Mouse (Mus musculus): Measurements from ENCODE around the gene Cope. TPM values are rescaled to one million over a fixed set of nuclear protein-coding genes. Genes with fewer than 3 reads are reported as not detected.

The Cope gene
- polyA plus RNA-seq, 1 experiment from 2014 or later = 303 TPM

DNA sequence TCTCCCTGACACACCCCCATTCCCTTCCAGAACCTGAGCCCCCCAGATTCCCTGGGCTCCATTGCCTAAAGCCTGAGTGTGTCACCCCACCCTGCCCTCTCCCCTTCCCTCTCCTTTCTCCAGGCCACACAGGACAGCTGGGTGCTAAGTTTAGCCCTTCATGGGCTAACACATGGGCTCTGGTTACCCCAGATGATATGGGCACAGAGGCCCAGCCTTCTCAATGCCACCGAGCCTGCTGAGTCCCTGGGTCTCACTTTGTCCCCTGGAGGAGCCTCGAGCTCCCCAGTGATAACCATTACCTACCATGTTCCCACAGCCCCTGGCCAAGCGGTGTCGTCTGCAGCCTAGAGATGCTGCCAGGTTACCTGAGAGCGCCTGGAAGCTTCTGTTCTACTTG is 15.6 kb downstream of the Cope start:
- WGBS = 80% methylated on average over 5 of the region's 5 CpGs

DNA sequence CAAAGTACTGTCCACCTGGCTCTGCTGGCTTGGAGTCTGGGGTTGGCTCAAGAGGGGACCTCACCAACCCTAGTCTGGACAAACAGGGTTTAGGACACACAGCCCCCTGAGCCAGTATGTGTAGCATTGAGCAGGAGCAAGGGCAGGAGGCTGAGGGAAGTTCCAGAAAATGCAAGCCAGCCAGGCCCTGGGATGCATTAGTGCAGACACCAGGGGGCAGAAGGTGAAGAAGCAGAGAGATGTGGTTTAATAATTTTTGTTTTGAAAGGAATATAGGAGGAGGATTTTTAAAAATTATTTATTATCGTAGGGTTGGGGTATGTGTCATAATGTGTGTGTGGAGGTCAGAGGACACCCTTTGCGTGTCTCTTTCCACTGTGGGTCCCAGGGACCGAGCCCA is 21.4 kb downstream of the Cope start:
- TF ChIP-seq CTCF (IDR thresholded peaks at IDR 0.05; ENCODE audit: low read depth) = peak; percentile 11; the same call in 1 of the 2 replicates
- no peak for DNase-seq

More for the DNA sequence above, 15.6 kb downstream of the Cope start:
- H3K4me3 ChIP-seq (ENCODE audit: low read depth, low read length) = no peak overlapping the region
- H3K9ac ChIP-seq = no peak overlapping the region
- no peak overlapping the region for H3K27ac ChIP-seq (ENCODE audit: low read depth)
- H3K27me3 ChIP-seq (ENCODE audit: insufficient read depth, low read length) = no peaks in the 10 kb centered on the region
- DNase-seq (no peak), ATAC-seq (ENCODE audit: insufficient read depth) (no peak)
- no peak for TF ChIP-seq CTCF (IDR thresholded peaks at IDR 0.05; ENCODE audit: low read depth)
- no peak overlapping the region for H3K4me2 ChIP-seq
- H3K4me1 ChIP-seq (ENCODE audit: insufficient read depth) = peaks cover 18% of the 10 kb centered on the region
- H3K36me3 ChIP-seq (ENCODE audit: insufficient read depth) = peaks cover 8% of the 10 kb centered on the region
- no peaks in the 10 kb centered on the region for H3K9me3 ChIP-seq (ENCODE audit: low read depth, low read length)

DNA sequence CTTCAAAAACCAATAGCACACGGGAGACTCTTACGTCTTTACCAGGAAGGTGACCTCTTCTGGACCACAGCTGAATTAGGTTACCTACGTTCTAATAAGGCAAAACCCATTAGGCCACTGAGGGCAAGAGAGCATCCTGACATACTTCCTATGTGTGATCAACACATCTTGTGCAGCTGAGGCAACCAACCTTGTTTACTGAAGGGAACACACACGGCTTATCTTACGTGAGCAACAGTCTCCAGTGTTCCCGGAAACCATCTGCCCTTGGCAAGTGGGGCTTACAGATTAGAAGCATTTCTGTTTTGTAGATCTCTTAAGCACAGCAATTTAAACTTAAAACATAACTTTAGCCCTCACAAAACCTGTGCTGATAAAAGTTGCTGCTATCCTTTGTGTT is 25.2 kb downstream of the Cope start:
- Histone ChIP-seq H3K36me3 (ENCODE audit: insufficient read depth) (peaks cover 19% of the 10 kb centered on the region), H3K9ac (no peak overlapping the region), H3K4me3 (ENCODE audit: low read depth, low read length) (no peak overlapping the region), H3K9me3 (ENCODE audit: low read depth, low read length) (no peaks in the 10 kb centered on the region), H3K4me2 (no peak overlapping the region), H3K4me1 (ENCODE audit: insufficient read depth) (peaks cover 13% of the 10 kb centered on the region), H3K27ac (ENCODE audit: low read depth) (no peak overlapping the region), H3K27me3 (ENCODE audit: insufficient read depth, low read length) (no peaks in the 10 kb centered on the region)
- TF ChIP-seq CTCF (IDR thresholded peaks at IDR 0.05; ENCODE audit: low read depth) = no peak
- no peak for ATAC-seq (ENCODE audit: insufficient read depth)
- 84% methylated on average over 6 of the region's 6 CpGs for WGBS
- DNase-seq = no peak

More for the DNA sequence above, 21.4 kb downstream of the Cope start:
- no peak overlapping the region for H3K27ac ChIP-seq (ENCODE audit: low read depth)
- ATAC-seq (ENCODE audit: insufficient read depth) = no peak
- no peaks in the 10 kb centered on the region for H3K27me3 ChIP-seq (ENCODE audit: insufficient read depth, low read length)
- H3K9ac ChIP-seq = no peak overlapping the region
- H3K4me2 ChIP-seq = no peak overlapping the region
- no peaks in the 10 kb centered on the region for H3K4me1 ChIP-seq (ENCODE audit: insufficient read depth)
- WGBS = 91% methylated on average over 3 of the region's 3 CpGs
- no peaks in the 10 kb centered on the region for H3K9me3 ChIP-seq (ENCODE audit: low read depth, low read length)
- no peaks in the 10 kb centered on the region for H3K36me3 ChIP-seq (ENCODE audit: insufficient read depth)
- no peak overlapping the region for H3K4me3 ChIP-seq (ENCODE audit: low read depth, low read length)

DNA sequence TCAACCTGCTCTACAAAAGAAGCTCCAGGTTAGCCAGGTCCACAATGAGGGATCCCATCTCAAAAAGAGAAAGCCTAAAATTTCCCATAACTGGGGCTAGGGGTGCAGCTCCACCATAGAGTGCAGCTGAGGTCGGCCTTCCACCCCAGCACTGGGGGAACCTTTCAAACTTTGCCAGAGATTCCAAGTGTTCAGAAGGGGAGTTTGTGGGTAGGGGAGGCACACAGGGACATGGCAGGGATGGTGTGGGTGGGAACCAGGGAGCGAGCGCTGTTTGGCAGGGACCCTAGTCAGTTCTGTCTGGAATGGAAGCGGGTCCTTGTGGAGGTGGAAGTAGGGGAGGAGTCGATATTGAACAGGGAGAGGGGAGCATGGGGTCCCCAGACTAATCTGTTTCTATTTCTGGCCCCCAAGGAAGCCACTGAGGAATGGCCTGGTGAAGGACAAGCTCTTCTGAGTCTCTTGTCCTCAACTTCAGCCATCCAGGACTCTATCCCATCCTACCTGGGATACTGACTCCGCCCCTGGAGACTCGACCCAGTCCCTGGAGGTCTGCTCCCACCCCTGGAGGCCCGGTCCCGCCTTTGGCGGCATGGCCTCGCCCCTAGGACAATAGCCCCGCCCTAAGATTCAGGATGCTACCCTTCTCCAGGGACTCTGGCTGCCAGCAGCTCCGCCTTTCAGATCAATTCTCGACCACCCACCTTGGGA is 27.0 kb downstream of the Cope start, which contains the start of gene Gdf1:
Gdf1 (plus strand) TSS at position 694 of the 711 bp plus-strand sequence.
- 28% methylated on average over 14 of the region's 14 CpGs for WGBS
- Histone ChIP-seq H3K4me1 (ENCODE audit: insufficient read depth) (peaks cover 13% of the 10 kb centered on the region), H3K9me3 (ENCODE audit: low read depth, low read length) (no peaks in the 10 kb centered on the region), H3K4me2 (peak within 1 kb of the TSS; percentile 50), H3K27me3 (ENCODE audit: insufficient read depth, low read length) (no peaks in the 10 kb centered on the region), H3K9ac (peak within 1 kb of the TSS; percentile 29), H3K36me3 (ENCODE audit: insufficient read depth) (peaks cover 36% of the 10 kb centered on the region), H3K4me3 (ENCODE audit: low read depth, low read length) (peak within 1 kb of the TSS; percentile 10), H3K27ac (ENCODE audit: low read depth) (no peak within 1 kb of the TSS)
- ATAC-seq (ENCODE audit: insufficient read depth) = no peak
- TF ChIP-seq CTCF (IDR thresholded peaks at IDR 0.05; ENCODE audit: low read depth) = no peak
- DNase-seq = peak; percentile 57

GRCm38 (mm10) chr8:70329835-70330740 is 27.8 kb downstream of the Cope start:
- Histone ChIP-seq H3K9me3 (ENCODE audit: low read depth, low read length) (no peaks in the 10 kb centered on the region), H3K27me3 (ENCODE audit: insufficient read depth, low read length) (no peaks in the 10 kb centered on the region), H3K27ac (ENCODE audit: low read depth) (no peak overlapping the region), H3K4me1 (ENCODE audit: insufficient read depth) (peaks cover 13% of the 10 kb centered on the region), H3K4me2 (peak overlapping the region; percentile 50), H3K4me3 (ENCODE audit: low read depth, low read length) (peak overlapping the region; percentile 10), H3K9ac (peak overlapping the region; percentile 29), H3K36me3 (ENCODE audit: insufficient read depth) (peaks cover 44% of the 10 kb centered on the region)
- WGBS = 7% methylated on average over 45 of the region's 45 CpGs
- ATAC-seq (ENCODE audit: insufficient read depth) (peak; percentile 47), DNase-seq (no peak)
- no peak for TF ChIP-seq CTCF (IDR thresholded peaks at IDR 0.05; ENCODE audit: low read depth)

GRCm38 (mm10) chr8:70330741-70331364 is 28.5 kb downstream of the Cope start:
- WGBS = 25% methylated on average over 51 of the region's 53 CpGs
- DNase-seq = peak; percentile 87
- ATAC-seq (ENCODE audit: insufficient read depth) = peak; percentile 88
- Histone ChIP-seq H3K27ac (ENCODE audit: low read depth) (no peak overlapping the region), H3K4me2 (peak overlapping the region; percentile 50), H3K27me3 (ENCODE audit: insufficient read depth, low read length) (no peaks in the 10 kb centered on the region), H3K36me3 (ENCODE audit: insufficient read depth) (peaks cover 52% of the 10 kb centered on the region), H3K4me1 (ENCODE audit: insufficient read depth) (peaks cover 13% of the 10 kb centered on the region), H3K9me3 (ENCODE audit: low read depth, low read length) (no peaks in the 10 kb centered on the region), H3K9ac (peak overlapping the region; percentile 9; the same call in 1 of the 2 replicates), H3K4me3 (ENCODE audit: low read depth, low read length) (peak overlapping the region; percentile 10; the same call in 1 of the 2 replicates)
- TF ChIP-seq CTCF (IDR thresholded peaks at IDR 0.05; ENCODE audit: low read depth) = peak; percentile 78

All from lung, embryonic 14.5 days (tissue).